Comparison of ENCODE assay signal across 11 mouse cellular contexts in the genomic region with DNA sequence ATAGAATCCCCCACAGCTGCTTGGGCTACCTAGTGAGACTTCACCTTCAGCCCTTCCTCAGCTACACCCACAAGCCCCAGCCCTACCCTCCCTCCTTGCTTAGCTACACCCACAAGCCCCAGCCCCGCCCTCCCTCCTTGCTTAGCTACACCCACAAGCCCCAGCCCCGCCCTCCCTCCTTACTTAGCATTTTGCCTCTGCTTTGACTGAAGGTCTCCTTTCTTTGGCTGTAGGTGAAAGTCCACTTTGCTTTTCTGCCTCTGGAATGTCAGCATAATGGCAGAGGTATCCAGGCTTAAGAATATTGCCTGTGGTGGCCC. TPM values are rescaled to one million over a fixed set of nuclear protein-coding genes. Genes with fewer than 3 reads are reported as not detected.
DNase-seq lines count a peak whose midpoint lies in the region; ATAC-seq and TF ChIP-seq lines count a peak whose summit lies in the region.
"Had no signal": no experiment of that assay in that cellular context is flagged by ENCODE, and none has a peak within 500 bp of the region (broad histone marks: within the 10 kb centered on the region; RNA-seq: fewer than 3 reads in every experiment).

No protein-coding gene starts in this region.

- in situ Hi-C loops in CH12.LX (cut with MboI; ENCODE audit: low pct_ligation_motif_present, low pct_unique_long_range_greater_than_20kb, low sequenced_read_pairs): no loop called here

- TF ChIP-seq POLR2A in CH12.LX (IDR thresholded peaks at IDR 0.05; ENCODE audit: low read depth, low read length): no peak
- TF ChIP-seq POLR2A in kidney, adult 2 months (IDR thresholded peaks at IDR 0.05; ENCODE audit: low read depth, low read length): no peak

- H3K9ac ChIP-seq in CH12.LX (ENCODE audit: insufficient read depth, low read depth): no peak overlapping the region
- no peak overlapping the region for H3K9ac ChIP-seq in liver, embryonic 15.5 days
- H3K9ac ChIP-seq: hindbrain, embryonic 14.5 days had no signal

- TF ChIP-seq EP300 in CH12.LX (IDR thresholded peaks at IDR 0.05; ENCODE audit: low read length): no peak

- 63% methylated on average over 1 of the region's 2 CpGs for WGBS in kidney, adult 2 months
- WGBS in liver, embryonic 15.5 days (ENCODE audit: insufficient replicate concordance): 0% methylated on average over 2 of the region's 2 CpGs

- no peaks in the 10 kb centered on the region for H3K36me3 ChIP-seq in CH12.LX (replicated peaks in 1 of 2; ENCODE audit: control insufficient read depth in 1 of 2, insufficient read depth in 1 of 2, low read length in 1 of 2)
- H3K36me3 ChIP-seq in kidney, adult 2 months (ENCODE audit: control insufficient read depth, insufficient read depth, low read length): no peaks in the 10 kb centered on the region
- no peaks in the 10 kb centered on the region for H3K36me3 ChIP-seq in liver, embryonic 15.5 days (replicated peaks)

- H3K27me3 ChIP-seq in CH12.LX (replicated peaks): peaks cover 3% of the 10 kb centered on the region
- no peaks in the 10 kb centered on the region for H3K27me3 ChIP-seq in kidney, adult 2 months (replicated peaks; ENCODE audit: control insufficient read depth, insufficient read depth, low read length)
- no peaks in the 10 kb centered on the region for H3K27me3 ChIP-seq in liver, embryonic 15.5 days

- no peak overlapping the region for H3K27ac ChIP-seq in CH12.LX (ENCODE audit: insufficient read depth, low read depth)
- peak overlapping the region; percentile 75 for H3K27ac ChIP-seq in kidney, adult 2 months (ENCODE audit: insufficient read depth, low read depth, low read length)
- H3K27ac ChIP-seq in liver, embryonic 15.5 days (replicated peaks): no peak overlapping the region
- H3K27ac ChIP-seq: hindbrain, embryonic 14.5 days had no signal

- DNase-seq in CH12.LX (ENCODE audit: extremely low read depth) (peak; percentile 29), WW6 (ENCODE audit: low read depth, low spot score) (peak; percentile 40)
- peak; percentile 90 for DNase-seq in kidney, adult 2 months
- no peak for DNase-seq in thymus, postnatal 25 days
- DNase-seq in layer of hippocampus, adult 11-12 months (ENCODE audit: low spot score): no peak
- DNase-seq in thymus, postnatal 14 days: no peak
- DNase-seq: adrenal gland, adult 2 months; cerebellum, postnatal 36 days; left cerebral cortex, postnatal 4 days had no signal

- ATAC-seq in liver, embryonic 15.5 days (ENCODE audit: insufficient read depth): 0 out of 2 replicates have a peak, but pooled peaks have one; percentile 40

- no peak for TF ChIP-seq RAD21 in CH12.LX (IDR thresholded peaks at IDR 0.05; ENCODE audit: low read depth, low read length)

- H3K79me2 ChIP-seq in CH12.LX (replicated peaks; ENCODE audit: control insufficient read depth, extremely low read depth, insufficient read depth, poor library complexity, severe bottlenecking): no peaks in the 10 kb centered on the region

- H3K4me2 ChIP-seq in CH12.LX (ENCODE audit: insufficient read depth, low read depth, poor library complexity, severe bottlenecking): no peak overlapping the region
- H3K4me2 ChIP-seq in liver, embryonic 15.5 days: no peak overlapping the region
- H3K4me2 ChIP-seq: hindbrain, embryonic 14.5 days had no signal

- no peak for TF ChIP-seq CTCF in CH12.LX (conservative IDR thresholded peaks at IDR 0.05 in 1 of 2, IDR thresholded peaks at IDR 0.05 in 1 of 2; ENCODE audit: low read depth in 2 of 2, low read length in 2 of 2)
- no peak for TF ChIP-seq CTCF in kidney, adult 2 months (conservative IDR thresholded peaks at IDR 0.05; ENCODE audit: insufficient read depth, insufficient read length, low read depth, low read length)

- H3K4me1 ChIP-seq in CH12.LX (ENCODE audit: control insufficient read depth in 1 of 2, insufficient read depth in 2 of 2): peaks cover 0 to 11% of the 10 kb centered on the region in 2 experiments; a peak in 2 of 4 replicates
- H3K4me1 ChIP-seq in kidney, adult 2 months (ENCODE audit: control insufficient read depth, insufficient read depth, low read length): peaks cover 73% of the 10 kb centered on the region
- 0 out of 2 replicates have a peak, but pooled peaks cover 4% of the 10 kb centered on the region for H3K4me1 ChIP-seq in liver, embryonic 15.5 days (replicated peaks)

- H3K9me3 ChIP-seq in CH12.LX (replicated peaks; ENCODE audit: low read length): no peaks in the 10 kb centered on the region
- H3K9me3 ChIP-seq in liver, embryonic 15.5 days (replicated peaks): no peaks in the 10 kb centered on the region

- no peak overlapping the region for H3K4me3 ChIP-seq in CH12.LX (replicated peaks in 1 of 3; ENCODE audit: low read depth in 2 of 3, low read length in 2 of 3, poor library complexity in 1 of 3)
- H3K4me3 ChIP-seq in kidney, adult 2 months (ENCODE audit: insufficient read depth, low read depth, low read length): no peak overlapping the region
- no peak overlapping the region for H3K4me3 ChIP-seq in liver, embryonic 15.5 days (replicated peaks)

- dilution Hi-C loops in CH12.LX (cut with MboI; ENCODE audit: extremely low pct_ligation_motif_present, extremely low pct_unique_long_range_greater_than_20kb, low sequenced_read_pairs): no loop called here

TF ChIP-seq in CH12.LX, 34 proteins besides CTCF, POLR2A, EP300 and RAD21:
- TF ChIP-seq NELFE (IDR thresholded peaks at IDR 0.05; ENCODE audit: low read depth, low read length): no peak
- no peak for TF ChIP-seq E2F4 (IDR thresholded peaks at IDR 0.05; ENCODE audit: insufficient replicate concordance, low read depth, low read length)
- TF ChIP-seq ZC3H11A (IDR thresholded peaks at IDR 0.05; ENCODE audit: low read depth, low read length): no peak
- no peak for TF ChIP-seq MXI1 (IDR thresholded peaks at IDR 0.05; ENCODE audit: low read depth, low read length)
- TF ChIP-seq PAX5 (IDR thresholded peaks at IDR 0.05; ENCODE audit: low read length): no peak
- no peak for TF ChIP-seq MYC (IDR thresholded peaks at IDR 0.05; ENCODE audit: low read depth, low read length)
- TF ChIP-seq ELF1 (IDR thresholded peaks at IDR 0.05; ENCODE audit: low read depth, low read length): no peak
- TF ChIP-seq JUN (IDR thresholded peaks at IDR 0.05; ENCODE audit: insufficient read depth, low read depth, low read length): no peak
- no peak for TF ChIP-seq TCF12 (IDR thresholded peaks at IDR 0.05; ENCODE audit: low read depth, low read length)
- no peak for TF ChIP-seq SMC3 (IDR thresholded peaks at IDR 0.05; ENCODE audit: low read depth, low read length)
- no peak for TF ChIP-seq ETS1 (conservative IDR thresholded peaks at IDR 0.05; ENCODE audit: low read depth, low read length)
- TF ChIP-seq SIN3A (IDR thresholded peaks at IDR 0.05; ENCODE audit: low read length): no peak
- no peak for TF ChIP-seq ZNF384 (IDR thresholded peaks at IDR 0.05; ENCODE audit: low read depth, low read length)
- TF ChIP-seq MAZ (IDR thresholded peaks at IDR 0.05; ENCODE audit: low read depth, low read length): no peak
- no peak for TF ChIP-seq CHD2 (IDR thresholded peaks at IDR 0.05; ENCODE audit: low read length)

RNA-seq across cellular contexts. Expression of a gene that starts 14.6 kb away (rescaled TPM):
- 0.17 and 0.21 TPM in 2 replicates for total RNA-seq in CH12.LX (2012; rRNA removed)
- total RNA-seq in CH12.LX (2014; rRNA removed): not detected in 2 replicates
- polyA plus RNA-seq in CH12.LX (2012; ENCODE audit: insufficient read length, low read depth): 0.29 and 0.60 TPM in 2 replicates
- 74.3 and 77.6 TPM in 2 replicates for polyA plus RNA-seq in kidney, adult 2 months (2012; rRNA removed)
- 0.28 and 0.31 TPM in 2 replicates for polyA plus RNA-seq in liver, embryonic 15.5 days (2015; fragmentation: Nextera tagmentation; extraction: Ambion mirVana)
- total RNA-seq: adrenal gland, adult 2 months; left cerebral cortex, postnatal 4 days had no signal
- polyA plus RNA-seq: adrenal gland, adult 2 months had no signal

Comparison
In these comparisons a context has a peak if more than half of its experiments do, and no peak if none do; other contexts are left out.
1. DNase-seq: peak in CH12.LX (single experiment), WW6 (single experiment) and kidney, adult 2 months (single experiment); none in thymus, postnatal 25 days (single experiment), layer of hippocampus, adult 11-12 months (single experiment) and thymus, postnatal 14 days (single experiment).
2. RNA of a gene that starts 14.6 kb away (polyA plus RNA-seq): 74.3 to 77.6 TPM in kidney, adult 2 months; 0.29 to 0.60 TPM in CH12.LX and 0.28 to 0.31 TPM in liver, embryonic 15.5 days; every median in the first group is over 10 times any median in the second.